ENCODE assay signal across 34 mouse cellular contexts in the genomic region with DNA sequence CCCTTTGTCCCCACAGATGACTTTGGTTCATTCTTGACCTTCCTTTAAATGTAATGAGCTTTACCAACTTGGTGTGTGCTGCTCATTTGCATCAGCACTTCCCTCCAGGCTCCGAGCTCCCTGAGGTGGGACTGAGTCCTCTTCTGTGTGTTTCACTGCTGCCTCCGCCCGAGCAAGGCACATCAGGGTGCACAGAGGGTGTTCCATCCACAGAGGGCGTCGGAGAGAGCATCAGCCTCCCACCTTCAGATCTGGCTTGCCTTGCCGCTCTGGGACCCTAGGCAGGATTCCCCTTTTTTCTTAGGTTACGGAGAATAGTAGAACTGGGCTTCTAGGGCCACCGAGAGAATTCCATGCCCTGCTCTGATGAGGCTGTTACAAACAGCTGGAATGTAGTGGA. TPM values are rescaled to one million over a fixed set of nuclear protein-coding genes. Genes with fewer than 3 reads are reported as not detected.
DNase-seq lines count a peak whose midpoint lies in the region; ATAC-seq and TF ChIP-seq lines count a peak whose summit lies in the region.
"Had no signal": no experiment of that assay in that cellular context is flagged by ENCODE, and none has a peak within 500 bp of the region (broad histone marks: within the 10 kb centered on the region; RNA-seq: fewer than 3 reads in every experiment).

No protein-coding gene starts in this region.

- H3K27me3 ChIP-seq in kidney, embryonic 15.5 days = no peaks in the 10 kb centered on the region
- H3K27me3 ChIP-seq in kidney, embryonic 14.5 days (ENCODE audit: control insufficient read depth, insufficient read depth, low read length) = no peaks in the 10 kb centered on the region
- no peaks in the 10 kb centered on the region for H3K27me3 ChIP-seq in liver, postnatal 0 days (ENCODE audit: insufficient read depth, low read length)
- no peaks in the 10 kb centered on the region; the same call in 1 of the 2 replicates for H3K27me3 ChIP-seq in liver, embryonic 12.5 days (replicated peaks)
- H3K27me3 ChIP-seq: heart, embryonic 13.5 days; limb, embryonic 13.5 days; liver, embryonic 13.5 days; midbrain, embryonic 15.5 days; neural tube, embryonic 15.5 days; Patski had no signal

- no peak for DNase-seq in liver, postnatal 0 days
- peak; percentile 82 for DNase-seq in ZHBTc4 (ENCODE audit: low read depth, low spot score)
- DNase-seq in gastrocnemius, postnatal 14 days = no peak
- DNase-seq in retina, postnatal 1 day = no peak
- DNase-seq: adrenal gland, postnatal 36 days; cerebellum, adult 18-20 months; cerebellum, postnatal 14 days; heart, postnatal 10 days; kidney, adult 9 months; liver, embryonic 13.5 days; lung, embryonic 14.5 days; lung, postnatal 14 days; right cerebral cortex, postnatal 25 days; thymus, adult 18-20 months; thymus, postnatal 25 days had no signal

- TF ChIP-seq CTCF in liver, postnatal 0 days (IDR thresholded peaks at IDR 0.05; ENCODE audit: low read depth) = 0 out of 2 replicates have a peak, but pooled peaks have one; percentile 5

- no peak for TF ChIP-seq EP300 in liver, postnatal 0 days (IDR thresholded peaks at IDR 0.05; ENCODE audit: low read depth)

- H3K4me2 ChIP-seq in kidney, embryonic 15.5 days = no peak overlapping the region
- H3K4me2 ChIP-seq in kidney, embryonic 14.5 days (replicated peaks; ENCODE audit: low read depth, low read length) = no peak overlapping the region
- H3K4me2 ChIP-seq in liver, postnatal 0 days (ENCODE audit: low read depth, low read length) = no peak overlapping the region
- no peak overlapping the region for H3K4me2 ChIP-seq in liver, embryonic 12.5 days
- H3K4me2 ChIP-seq: heart, embryonic 13.5 days; hindbrain, embryonic 14.5 days; limb, embryonic 13.5 days; liver, embryonic 13.5 days; lung, embryonic 14.5 days; midbrain, embryonic 15.5 days; neural tube, embryonic 15.5 days had no signal

- H3K9me3 ChIP-seq in kidney, embryonic 15.5 days (replicated peaks) = no peaks in the 10 kb centered on the region
- H3K9me3 ChIP-seq in kidney, embryonic 14.5 days (ENCODE audit: control insufficient read depth, low read length) = no peaks in the 10 kb centered on the region
- no peaks in the 10 kb centered on the region for H3K9me3 ChIP-seq in liver, postnatal 0 days (ENCODE audit: low read length)
- no peaks in the 10 kb centered on the region for H3K9me3 ChIP-seq in liver, embryonic 12.5 days (replicated peaks)
- H3K9me3 ChIP-seq: heart, embryonic 13.5 days; limb, embryonic 13.5 days; liver, embryonic 13.5 days; midbrain, embryonic 10.5 days; midbrain, embryonic 15.5 days; neural tube, embryonic 15.5 days had no signal

- 46% methylated on average over 8 of the region's 8 CpGs for WGBS in kidney, embryonic 15.5 days
- 50% methylated on average over 8 of the region's 8 CpGs for WGBS in kidney, embryonic 14.5 days
- whole genome bisulfite sequencing in liver, postnatal 0 days (ENCODE audit: insufficient replicate concordance) = 60% methylated on average over 8 of the region's 8 CpGs
- 54% methylated on average over 8 of the region's 8 CpGs for WGBS in liver, embryonic 12.5 days (ENCODE audit: insufficient replicate concordance)

- intact Hi-C loops in gastrocnemius, postnatal 14 days (cut with DNase I; ENCODE audit: low total_unique reads) = no loop called here

- no peak overlapping the region for H3K4me3 ChIP-seq in kidney, embryonic 15.5 days (replicated peaks)
- no peak overlapping the region for H3K4me3 ChIP-seq in kidney, embryonic 14.5 days (ENCODE audit: low read length)
- no peak overlapping the region for H3K4me3 ChIP-seq in liver, postnatal 0 days (ENCODE audit: low read depth, low read length)
- H3K4me3 ChIP-seq in liver, embryonic 12.5 days = no peak overlapping the region
- H3K4me3 ChIP-seq: heart, embryonic 13.5 days; left cerebral cortex, adult 2 months; limb, embryonic 13.5 days; liver, embryonic 13.5 days; midbrain, embryonic 10.5 days; midbrain, embryonic 15.5 days; neural tube, embryonic 15.5 days had no signal

- H3K4me1 ChIP-seq in kidney, embryonic 15.5 days = peaks cover 10% of the 10 kb centered on the region
- H3K4me1 ChIP-seq in kidney, embryonic 14.5 days (ENCODE audit: control insufficient read depth, insufficient read depth, low read length) = 0 out of 2 replicates have a peak, but pooled peaks cover 10% of the 10 kb centered on the region
- no peaks in the 10 kb centered on the region for H3K4me1 ChIP-seq in liver, postnatal 0 days (ENCODE audit: insufficient read depth)
- 0 out of 2 replicates have a peak, but pooled peaks cover 5% of the 10 kb centered on the region for H3K4me1 ChIP-seq in liver, embryonic 12.5 days
- H3K4me1 ChIP-seq: heart, embryonic 13.5 days; liver, embryonic 13.5 days; neural tube, embryonic 15.5 days had no signal

- H3K27ac ChIP-seq in kidney, embryonic 15.5 days = peak overlapping the region; percentile 1; the same call in 1 of the 2 replicates
- no peak overlapping the region for H3K27ac ChIP-seq in kidney, embryonic 14.5 days (ENCODE audit: low read depth, low read length)
- no peak overlapping the region for H3K27ac ChIP-seq in liver, postnatal 0 days (ENCODE audit: low read depth)
- no peak overlapping the region for H3K27ac ChIP-seq in liver, embryonic 12.5 days
- H3K27ac ChIP-seq: heart, embryonic 13.5 days; hindbrain, embryonic 14.5 days; left cerebral cortex, adult 2 months; limb, embryonic 13.5 days; liver, embryonic 13.5 days; midbrain, embryonic 10.5 days; midbrain, embryonic 15.5 days; neural tube, embryonic 15.5 days had no signal

- no peak for ATAC-seq in kidney, embryonic 15.5 days (replicated peaks; ENCODE audit: low FRiP score)
- no peak for ATAC-seq in kidney, embryonic 14.5 days (ENCODE audit: low FRiP score, low TSS enrichment)
- no peak for ATAC-seq in liver, postnatal 0 days
- no peak for ATAC-seq in liver, embryonic 12.5 days
- ATAC-seq: CD4-positive, CD25-positive, alpha-beta regulatory T cell, adult 4 months; forebrain, embryonic 14.5 days; midbrain, embryonic 15.5 days; Patski had no signal

- H3K9ac ChIP-seq in kidney, embryonic 15.5 days = no peak overlapping the region
- H3K9ac ChIP-seq in kidney, embryonic 14.5 days (ENCODE audit: low read depth, low read length) = no peak overlapping the region
- no peak overlapping the region for H3K9ac ChIP-seq in liver, postnatal 0 days (replicated peaks)
- H3K9ac ChIP-seq in liver, embryonic 12.5 days = no peak overlapping the region
- H3K9ac ChIP-seq: heart, embryonic 13.5 days; hindbrain, embryonic 14.5 days; limb, embryonic 13.5 days; liver, embryonic 13.5 days; lung, embryonic 14.5 days; midbrain, embryonic 15.5 days; neural tube, embryonic 15.5 days had no signal

- H3K36me3 ChIP-seq in kidney, embryonic 15.5 days = peaks cover 19% of the 10 kb centered on the region; the same call in 1 of the 2 replicates
- H3K36me3 ChIP-seq in kidney, embryonic 14.5 days (ENCODE audit: control insufficient read depth, insufficient read depth, low read length) = no peaks in the 10 kb centered on the region
- no peaks in the 10 kb centered on the region for H3K36me3 ChIP-seq in liver, postnatal 0 days (replicated peaks; ENCODE audit: insufficient read depth, low read length)
- no peaks in the 10 kb centered on the region; the same call in 1 of the 2 replicates for H3K36me3 ChIP-seq in liver, embryonic 12.5 days
- H3K36me3 ChIP-seq: liver, embryonic 13.5 days; midbrain, embryonic 15.5 days had no signal

RNA-seq across cellular contexts. Expression of gene Pet117, which starts 48.1 kb away (rescaled TPM):
- polyA plus RNA-seq in kidney, embryonic 15.5 days (2015; fragmentation: Nextera tagmentation; extraction: Ambion mirVana) = 3.1 and 4.5 TPM in 2 replicates
- not detected in 2 replicates for polyA plus RNA-seq in kidney, embryonic 14.5 days (2014; fragmentation: Nextera tagmentation; extraction: Ambion mirVana)
- 1.6 and 2.2 TPM in 2 replicates for polyA plus RNA-seq in liver, postnatal 0 days (2015; fragmentation: Nextera tagmentation; extraction: Ambion mirVana)
- 0.74 TPM in 1 of 2 replicates, not detected in the other for polyA plus RNA-seq in liver, embryonic 12.5 days (2016; fragmentation: Nextera tagmentation; extraction: Ambion mirVana)
- total RNA-seq in gastrocnemius, postnatal 14 days (2021) = 1 to 10 TPM; 5.7 to 6.5 TPM
- total RNA-seq: hematopoietic stem cell, adult 5-6 weeks; MEL had no signal
- polyA plus RNA-seq: brain, embryonic 14.5 days; cortical plate, adult 2 months; embryonic facial prominence, embryonic 11.5 days; gonadal fat pad, adult 2 months; limb, embryonic 13.5 days; midbrain, embryonic 10.5 days had no signal

RNA-seq across cellular contexts. Expression of gene Kat14, which starts 48.1 kb away (rescaled TPM):
- polyA plus RNA-seq in kidney, embryonic 15.5 days (2015; fragmentation: Nextera tagmentation; extraction: Ambion mirVana) = 48.5 and 50.3 TPM in 2 replicates
- polyA plus RNA-seq in kidney, embryonic 14.5 days (2014; fragmentation: Nextera tagmentation; extraction: Ambion mirVana) = 34.8 and 47.5 TPM in 2 replicates
- 10.2 and 12.3 TPM in 2 replicates for polyA plus RNA-seq in liver, postnatal 0 days (2015; fragmentation: Nextera tagmentation; extraction: Ambion mirVana)
- 26.3 and 28.3 TPM in 2 replicates for polyA plus RNA-seq in liver, embryonic 12.5 days (2016; fragmentation: Nextera tagmentation; extraction: Ambion mirVana)
- 10 to 100 TPM; 15.4 to 18.8 TPM for total RNA-seq in gastrocnemius, postnatal 14 days (2021)
